Mouse (Mus musculus): ENCODE results near the gene Mcrip1.

- TF ChIP-seq CTCF (IDR thresholded peaks at IDR 0.05; ENCODE audit: low read depth) (no peak), EP300 (IDR thresholded peaks at IDR 0.05; ENCODE audit: low read depth) (no peak)
Measured at GRCm38 (mm10) chr11:120575046-120575445, 25.5 kb upstream of the Mcrip1 start.

All from liver, postnatal 0 days (tissue).